8 mouse cellular contexts compared by ENCODE assay signal in the genomic region with DNA sequence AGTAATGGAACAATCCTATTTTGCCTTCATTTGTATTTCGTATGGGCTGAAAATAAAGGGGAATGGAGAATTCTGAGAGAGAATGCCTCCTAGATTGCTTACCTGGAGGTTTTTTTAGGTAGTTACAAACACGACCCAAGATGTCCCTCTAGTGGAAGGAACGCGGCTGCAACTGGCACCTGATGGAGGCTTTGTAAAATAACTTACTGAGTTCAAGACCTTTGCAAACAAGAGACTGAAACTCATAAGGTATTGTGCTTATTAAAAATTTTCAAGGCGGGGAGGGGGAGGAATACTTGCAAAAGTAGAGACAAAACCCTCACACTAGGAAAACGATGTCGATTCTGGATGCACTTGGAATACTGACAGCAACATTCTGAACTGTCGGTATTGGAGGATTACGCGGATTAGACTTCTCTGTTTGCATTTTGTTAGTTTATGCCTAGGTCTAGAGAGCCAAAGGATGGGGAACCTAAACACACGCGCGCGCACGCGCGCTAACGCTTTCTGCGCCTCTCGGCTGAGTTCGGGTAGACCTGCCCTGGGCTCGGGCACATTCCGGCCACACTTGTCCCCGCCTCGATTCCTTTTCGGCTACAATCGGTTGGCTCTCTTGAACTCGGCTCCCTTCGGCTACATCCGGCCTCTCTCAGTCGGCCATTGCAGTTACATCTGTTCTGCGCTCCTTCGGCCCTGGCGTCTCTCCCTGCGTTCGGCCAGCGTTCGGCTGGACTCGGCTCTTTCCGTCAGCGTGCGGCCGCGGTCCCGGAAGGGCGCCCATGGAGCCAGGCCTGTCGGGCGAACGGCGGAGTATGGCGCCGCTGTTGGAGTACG. TPM values are rescaled to one million over a fixed set of nuclear protein-coding genes. Genes with fewer than 3 reads are reported as not detected.
DNase-seq lines count a peak whose midpoint lies in the region; ATAC-seq and TF ChIP-seq lines count a peak whose summit lies in the region.

TSS of gene Ercc4 (plus strand) at position 529 of the 834 bp plus-strand sequence.

- TF ChIP-seq CTCF in ES-Bruce4 (IDR thresholded peaks at IDR 0.05; ENCODE audit: low read depth, low read length) = peak; percentile 26
- peak; percentile 67 for TF ChIP-seq CTCF in liver, postnatal 0 days (IDR thresholded peaks at IDR 0.05; ENCODE audit: low read depth)

- H3K4me1 ChIP-seq in ES-Bruce4 (ENCODE audit: control insufficient read depth, insufficient read depth, low read length) = no peaks in the 10 kb centered on the region
- H3K4me1 ChIP-seq in forebrain, embryonic 13.5 days = peaks cover 9% of the 10 kb centered on the region
- H3K4me1 ChIP-seq in liver, postnatal 0 days (ENCODE audit: insufficient read depth) = peaks cover 11% of the 10 kb centered on the region
- peaks cover 5% of the 10 kb centered on the region; the same call in 1 of the 2 replicates for H3K4me1 ChIP-seq in neural tube, embryonic 14.5 days (ENCODE audit: control insufficient read depth, insufficient read depth, low read length)

- H3K27ac ChIP-seq in ES-Bruce4 (ENCODE audit: insufficient read depth, low read length) = peak within 1 kb of the TSS; percentile 67
- peak within 1 kb of the TSS; percentile 86 for H3K27ac ChIP-seq in forebrain, embryonic 13.5 days
- H3K27ac ChIP-seq in liver, postnatal 0 days (ENCODE audit: low read depth) = peak within 1 kb of the TSS; percentile 81
- H3K27ac ChIP-seq in neural tube, embryonic 14.5 days (ENCODE audit: low read depth, low read length) = peak within 1 kb of the TSS; percentile 83

- WGBS in forebrain, embryonic 13.5 days = under 1% methylated on average over 53 of the region's 53 CpGs
- WGBS in large intestine, adult 2 months = under 1% methylated on average over 53 of the region's 53 CpGs
- 1% methylated on average over 53 of the region's 53 CpGs for WGBS in liver, postnatal 0 days (ENCODE audit: insufficient replicate concordance)
- WGBS in neural tube, embryonic 14.5 days = 1% methylated on average over 53 of the region's 53 CpGs

- ATAC-seq in cerebellum, adult (ENCODE audit: insufficient number of reproducible peaks, low FRiP score, low TSS enrichment) = peak; percentile 99
- ATAC-seq in forebrain, embryonic 13.5 days = peak; percentile 97
- ATAC-seq in liver, postnatal 0 days = peak; percentile 98
- peak; percentile 99 for ATAC-seq in neural tube, embryonic 14.5 days (ENCODE audit: low read depth)

- H3K9me3 ChIP-seq in ES-Bruce4 (replicated peaks; ENCODE audit: control insufficient read depth, insufficient read depth, low read length, poor library complexity, severe bottlenecking) = peaks cover 13% of the 10 kb centered on the region
- no peaks in the 10 kb centered on the region for H3K9me3 ChIP-seq in forebrain, embryonic 13.5 days (replicated peaks)
- no peaks in the 10 kb centered on the region for H3K9me3 ChIP-seq in liver, postnatal 0 days (ENCODE audit: low read length)
- no peaks in the 10 kb centered on the region for H3K9me3 ChIP-seq in neural tube, embryonic 14.5 days (ENCODE audit: control insufficient read depth, low read length)

- peak within 1 kb of the TSS; percentile 75 for H3K4me3 ChIP-seq in ES-Bruce4 (ENCODE audit: low read depth, low read length)
- peak within 1 kb of the TSS; percentile 66 for H3K4me3 ChIP-seq in forebrain, embryonic 13.5 days
- peak within 1 kb of the TSS; percentile 83 for H3K4me3 ChIP-seq in liver, postnatal 0 days (ENCODE audit: low read depth, low read length)
- H3K4me3 ChIP-seq in neural tube, embryonic 14.5 days (ENCODE audit: low read depth, low read length) = peak within 1 kb of the TSS; percentile 59

- H3K9ac ChIP-seq in ES-Bruce4 (ENCODE audit: low read depth, poor library complexity, severe bottlenecking) = peak within 1 kb of the TSS; percentile 74
- peak within 1 kb of the TSS; percentile 93 for H3K9ac ChIP-seq in forebrain, embryonic 13.5 days
- H3K9ac ChIP-seq in liver, postnatal 0 days (replicated peaks) = peak within 1 kb of the TSS; percentile 98
- peak within 1 kb of the TSS; percentile 76 for H3K9ac ChIP-seq in neural tube, embryonic 14.5 days (replicated peaks; ENCODE audit: low read depth, low read length)

- H3K4me2 ChIP-seq in forebrain, embryonic 13.5 days = peak within 1 kb of the TSS; percentile 74
- H3K4me2 ChIP-seq in liver, postnatal 0 days (ENCODE audit: low read depth, low read length) = peak within 1 kb of the TSS; percentile 94
- peak within 1 kb of the TSS; percentile 76 for H3K4me2 ChIP-seq in neural tube, embryonic 14.5 days (ENCODE audit: low read depth, low read length)

- intact Hi-C loops in heart, postnatal 10 days (cut with DNase I) = no loop called here

- H3K36me3 ChIP-seq in ES-Bruce4 (ENCODE audit: control insufficient read depth, insufficient read depth, low read length, poor library complexity, severe bottlenecking) = peaks cover 19% of the 10 kb centered on the region
- peaks cover 18% of the 10 kb centered on the region for H3K36me3 ChIP-seq in forebrain, embryonic 13.5 days (ENCODE audit: poor library complexity, severe bottlenecking)
- peaks cover 17% of the 10 kb centered on the region for H3K36me3 ChIP-seq in liver, postnatal 0 days (replicated peaks; ENCODE audit: insufficient read depth, low read length)
- no peaks in the 10 kb centered on the region for H3K36me3 ChIP-seq in neural tube, embryonic 14.5 days (ENCODE audit: control insufficient read depth, insufficient read depth, low read length)

- no peaks in the 10 kb centered on the region for H3K27me3 ChIP-seq in ES-Bruce4 (ENCODE audit: control insufficient read depth, insufficient read depth, low read length, poor library complexity, severe bottlenecking)
- H3K27me3 ChIP-seq in forebrain, embryonic 13.5 days = no peaks in the 10 kb centered on the region
- H3K27me3 ChIP-seq in liver, postnatal 0 days (ENCODE audit: insufficient read depth, low read length) = no peaks in the 10 kb centered on the region
- H3K27me3 ChIP-seq in neural tube, embryonic 14.5 days (ENCODE audit: control insufficient read depth, insufficient read depth, low read length) = no peaks in the 10 kb centered on the region

- no peak for TF ChIP-seq EP300 in ES-Bruce4 (IDR thresholded peaks at IDR 0.05; ENCODE audit: insufficient read depth, low read depth, low read length)
- TF ChIP-seq EP300 in liver, postnatal 0 days (IDR thresholded peaks at IDR 0.05; ENCODE audit: low read depth) = no peak

- no peak for TF ChIP-seq POLR2A in ES-Bruce4 (IDR thresholded peaks at IDR 0.05; ENCODE audit: insufficient read depth, low read length)

- DNase-seq in heart, postnatal 10 days = peak; percentile 98
- peak; percentile 85 for DNase-seq in large intestine, adult 2 months (ENCODE audit: low read depth, low spot score)
- peak; percentile 92 for DNase-seq in liver, postnatal 0 days
- peak; percentile 98 for DNase-seq in testis, postnatal 10 days (ENCODE audit: low spot score)

RNA-seq across cellular contexts. Expression of gene Ercc4, which starts in this region (rescaled TPM):
- 12.4 and 13.4 TPM in 2 replicates for polyA plus RNA-seq in ES-Bruce4 (2011; ENCODE audit: insufficient read depth, insufficient read length, low read depth, missing spikeins)
- polyA plus RNA-seq in forebrain, embryonic 13.5 days (2015; fragmentation: Nextera tagmentation; extraction: Ambion mirVana) = 12.1 and 13.9 TPM in 2 replicates
- total RNA-seq in heart, postnatal 10 days (2021) = 10 to 100 TPM; 10.4 to 10.8 TPM
- 7.5 and 10.1 TPM in 2 replicates for polyA plus RNA-seq in large intestine, adult 2 months (2012; rRNA removed)
- 2.6 and 3.2 TPM in 2 replicates for polyA plus RNA-seq in liver, postnatal 0 days (2015; fragmentation: Nextera tagmentation; extraction: Ambion mirVana)
- 18.6 and 18.8 TPM in 2 replicates for polyA plus RNA-seq in neural tube, embryonic 14.5 days (2014; fragmentation: Nextera tagmentation; extraction: Ambion mirVana)

Comparison
In these comparisons a context has a peak if more than half of its experiments do, and no peak if none do; other contexts are left out.
1. Peak in every context shown above with its lines: DNase-seq, ATAC-seq, H3K4me3 ChIP-seq and H3K27ac ChIP-seq.